Mouse (Mus musculus) left cerebral cortex, postnatal 4 days (tissue): ENCODE data around the gene Lmtk2. TPM values are rescaled to one million over a fixed set of nuclear protein-coding genes. Genes with fewer than 3 reads are reported as not detected.

Experiments used
- total RNA-seq, 2 experiments: library from RNA; stranded (reverse); gene quantifications; 2 replicates each; pipeline ENCODE4 v1.2.3; 2021

Gene Lmtk2
- total RNA-seq, 2 experiments from 2014 or later, result 87.1 to 89.8 TPM

Other genes with a start within 250 kb of the Lmtk2 start
- under 1 TPM; 0.20 to 0.22 TPM for gene Ankrd61, start 202.8 kb upstream of the Lmtk2 start, total RNA-seq
- gene Aimp2, start 190.6 kb upstream of the Lmtk2 start, total RNA-seq, result 10 to 100 TPM; 58.1 to 59.7 TPM
- 10 to 100 TPM; 17.2 to 23.2 TPM for gene Pms2, start 190.5 kb upstream of the Lmtk2 start, total RNA-seq
- gene Gm42421, start 172.3 kb upstream of the Lmtk2 start, total RNA-seq, result 1 to 10 TPM; 1.9 to 2.1 TPM
- 1 to 10 TPM; 4.7 to 6.0 TPM for gene Rsph10b, start 167.4 kb upstream of the Lmtk2 start, total RNA-seq
- gene Ccz1, start 85.6 kb upstream of the Lmtk2 start, total RNA-seq, result 10 to 100 TPM; 60.2 to 67.6 TPM
- gene Ocm, start 73.8 kb upstream of the Lmtk2 start, total RNA-seq, result under 1 TPM in 1 of 2 experiments, not detected in 1; 0.93 TPM
- gene Bhlha15, start 89.8 kb downstream of the Lmtk2 start, total RNA-seq, result under 1 TPM; 0.38 to 0.42 TPM
- 10 to 100 TPM; 72.6 to 83.1 TPM for gene Tecpr1, start 123.2 kb downstream of the Lmtk2 start, total RNA-seq
- 10 to 100 TPM; 68.9 to 72.5 TPM for gene Bri3, start 144.0 kb downstream of the Lmtk2 start, total RNA-seq